Mouse (Mus musculus) kidney, adult 18-20 months (tissue): Measurements from ENCODE around the gene Trex1.

ENCODE experiments used
- DNase-seq: peaks from one replicate; pipeline ENCODE4 v3.0.0; 2021

Gene Trex1

DNA sequence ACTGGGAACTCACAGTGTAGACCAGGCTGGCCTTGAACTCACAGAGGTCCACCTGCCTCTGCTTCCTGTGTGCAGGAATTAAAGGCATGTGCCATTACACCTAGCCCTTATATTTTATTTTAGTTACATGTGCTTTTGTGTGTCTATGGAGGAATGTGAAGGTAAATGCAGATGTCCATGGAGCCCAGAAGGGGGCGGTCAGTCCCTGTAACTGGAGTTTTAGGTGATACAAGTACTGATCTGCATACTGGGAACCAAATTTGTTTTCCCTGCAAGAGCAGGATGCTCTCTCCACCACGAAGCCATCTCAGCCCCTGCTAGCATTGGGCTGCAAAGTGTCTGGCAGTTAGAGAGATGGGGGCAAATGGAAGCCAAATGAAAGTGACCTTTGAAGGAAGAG lies 25.4 kb upstream of the Trex1 start:
- no peak for DNase-seq

DNA sequence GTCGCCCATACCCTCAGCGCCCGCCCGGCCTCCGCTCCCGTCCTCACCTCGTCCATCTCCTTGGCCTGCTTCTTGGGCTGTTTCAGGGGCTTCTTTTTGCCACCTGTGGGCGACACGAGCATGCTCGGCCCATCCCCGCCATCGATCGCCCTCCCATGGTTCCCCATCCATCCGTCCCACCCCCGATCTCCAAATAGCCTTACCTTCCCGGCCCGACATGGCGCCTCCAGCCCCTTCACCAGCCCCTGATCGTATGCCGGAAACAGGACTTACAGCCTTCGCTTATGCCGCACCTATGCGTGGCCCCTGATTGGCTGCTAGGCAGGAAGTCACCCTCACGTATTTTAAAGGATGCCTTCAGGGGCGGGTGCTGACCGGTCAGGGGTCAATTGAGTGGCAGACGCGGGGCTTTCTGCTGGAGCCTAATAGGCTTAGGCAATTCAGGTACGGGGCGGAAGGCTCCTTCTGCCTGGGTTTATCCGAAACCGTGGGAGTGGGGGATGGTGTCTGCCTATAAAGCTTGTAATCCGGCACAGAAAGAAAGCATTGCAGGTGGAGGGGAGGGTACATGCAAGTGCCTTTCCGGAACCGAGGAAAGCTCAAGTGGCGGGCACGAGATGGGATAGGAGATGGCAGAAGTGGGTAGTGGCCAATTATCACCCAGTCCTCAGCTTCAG lies 22.7 kb upstream of the Trex1 start, which contains the start of the genes Ccdc51 and Tma7:
Gene Ccdc51, plus strand, starts transcription at position 370 of the 677 bp plus-strand sequence.
Gene Tma7, minus strand, starts transcription at position 464 of the 677 bp plus-strand sequence.
- DNase-seq, result peak; percentile 87

DNA sequence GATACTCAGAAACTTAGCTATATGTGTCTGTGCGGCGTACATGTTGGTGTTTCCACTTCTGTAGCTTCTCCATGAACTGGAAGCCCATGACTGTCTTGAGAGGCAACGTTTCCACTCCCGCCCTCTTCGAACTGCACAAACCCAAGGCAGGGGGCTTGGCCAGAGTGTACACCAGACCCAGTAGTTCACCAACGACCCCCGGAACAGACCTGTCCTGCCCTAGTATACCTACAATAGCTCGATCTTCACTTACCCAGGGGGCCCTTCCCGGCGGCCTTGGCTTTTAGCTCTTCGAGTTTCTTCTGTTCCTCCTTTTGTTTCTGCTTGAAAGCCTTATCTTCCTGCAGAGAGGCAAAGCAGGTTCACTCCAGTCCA lies 22.2 kb upstream of the Trex1 start:
- DNase-seq, result no peak

DNA sequence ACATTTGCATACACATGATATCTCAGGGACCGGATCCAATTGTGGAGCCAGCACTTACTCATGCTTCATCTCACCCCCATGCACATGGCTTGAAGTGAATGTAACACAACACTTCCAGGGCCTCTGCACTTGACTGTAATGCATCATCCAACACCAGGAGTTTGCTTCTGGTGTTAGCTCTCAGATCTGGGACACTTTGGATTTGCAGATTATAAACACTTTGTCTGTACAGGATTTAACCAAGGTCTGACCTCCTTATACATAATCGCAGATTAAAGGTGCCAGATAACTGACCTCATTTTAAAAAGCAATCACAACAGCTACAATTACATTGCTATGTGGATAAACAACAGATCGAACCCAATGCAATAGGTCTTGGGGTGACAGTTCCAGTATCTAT lies 21.0 kb upstream of the Trex1 start:
- DNase-seq, result no peak

DNA sequence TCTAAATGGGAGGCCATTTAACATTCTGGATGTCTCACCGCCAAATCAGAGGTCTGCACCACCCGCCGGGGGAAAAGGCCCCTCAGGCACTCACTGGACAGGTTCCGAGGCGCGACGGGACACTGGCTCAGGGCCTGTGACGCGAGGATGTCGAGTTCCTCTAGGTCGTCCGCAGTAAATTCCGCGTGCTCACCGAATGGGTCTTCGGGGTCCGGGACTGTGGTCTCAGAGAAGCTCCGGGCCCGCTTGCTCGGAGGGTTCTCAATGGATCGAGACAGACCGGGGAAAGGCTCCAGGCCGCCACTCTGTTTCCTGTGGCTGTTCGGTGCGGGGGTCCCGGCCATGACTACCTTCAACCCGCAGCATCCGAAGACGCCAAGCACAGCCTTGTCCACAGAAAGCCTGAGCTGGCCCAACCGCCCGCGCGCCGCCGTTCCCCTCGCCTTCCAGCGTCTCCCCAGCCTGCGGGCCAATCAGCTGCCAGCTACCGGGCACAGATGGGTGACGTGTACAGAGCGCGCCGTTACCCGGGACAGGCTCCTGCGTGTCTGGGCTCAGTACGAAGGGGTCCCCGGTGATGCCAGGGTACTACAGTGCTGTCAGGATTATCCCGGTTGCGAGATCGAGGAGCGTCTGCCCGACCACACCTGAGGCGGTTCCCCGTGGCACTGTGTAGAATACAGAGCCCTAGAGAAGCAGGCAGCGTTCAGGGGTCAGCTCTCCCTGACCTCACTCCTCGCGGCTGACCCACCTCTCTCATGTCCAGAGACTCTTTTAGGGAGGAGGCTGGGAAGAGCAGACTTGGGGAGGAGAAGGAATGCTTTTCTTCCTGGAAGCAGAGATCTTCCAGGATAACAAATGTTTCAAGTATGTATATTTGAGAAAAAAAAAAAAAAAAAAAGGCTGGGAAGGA lies 14.4 kb upstream of the Trex1 start, which contains the start of gene Atrip:
Gene Atrip, minus strand, starts transcription at position 464 of the 913 bp plus-strand sequence.
- DNase-seq, result peak; percentile 91

DNA sequence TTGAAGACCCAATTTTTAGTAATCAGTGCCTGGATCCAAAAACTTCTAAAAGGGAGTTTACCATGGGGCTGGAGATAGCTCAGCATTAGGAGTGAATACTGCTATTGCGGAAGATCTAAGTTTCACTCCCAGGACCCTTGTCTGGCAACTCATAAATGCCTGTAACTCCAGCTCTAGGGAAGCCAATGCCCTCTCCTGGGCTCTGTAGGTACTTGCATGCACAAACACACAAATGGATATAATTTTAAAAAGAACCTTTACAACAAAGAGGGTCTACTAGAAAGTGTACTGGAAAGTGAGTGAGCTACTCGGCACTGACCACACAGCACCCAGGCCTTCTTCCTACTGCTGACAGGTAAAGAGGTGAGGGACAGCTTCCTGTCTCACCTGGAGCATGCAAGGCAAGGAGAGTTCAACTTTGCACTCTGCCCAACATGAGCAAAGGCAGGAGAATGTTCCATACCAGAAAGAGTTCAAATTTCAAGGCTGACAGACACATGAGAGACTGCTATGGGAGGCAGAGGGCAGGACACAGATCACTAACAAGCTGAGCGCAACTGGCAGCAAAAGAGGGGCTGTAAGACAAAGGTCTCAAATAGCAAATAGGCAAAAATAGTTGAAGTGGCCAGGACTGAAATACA lies 8.7 kb upstream of the Trex1 start:
- DNase-seq, result no peak

DNA sequence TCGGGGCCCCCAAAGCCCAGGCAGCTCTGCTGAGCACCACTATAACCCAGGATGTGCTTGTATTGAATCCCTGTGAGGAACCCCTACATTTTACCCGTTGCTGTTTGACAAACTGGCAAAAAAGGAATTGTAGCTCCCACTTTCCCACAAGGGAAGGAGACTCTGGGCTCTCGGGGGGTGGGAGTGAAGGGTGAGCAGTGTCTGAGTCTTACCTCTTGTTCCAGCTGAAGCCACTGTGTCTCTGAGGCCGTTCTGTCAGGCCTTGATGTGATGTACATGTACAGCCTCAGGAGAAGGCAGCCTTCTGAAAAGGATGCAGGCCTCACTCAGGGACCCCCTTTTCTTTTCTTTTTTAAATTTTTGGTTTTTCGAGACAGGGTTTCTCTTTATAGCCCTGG lies 1.4 kb upstream of the Trex1 start:
- DNase-seq, result no peak

DNA sequence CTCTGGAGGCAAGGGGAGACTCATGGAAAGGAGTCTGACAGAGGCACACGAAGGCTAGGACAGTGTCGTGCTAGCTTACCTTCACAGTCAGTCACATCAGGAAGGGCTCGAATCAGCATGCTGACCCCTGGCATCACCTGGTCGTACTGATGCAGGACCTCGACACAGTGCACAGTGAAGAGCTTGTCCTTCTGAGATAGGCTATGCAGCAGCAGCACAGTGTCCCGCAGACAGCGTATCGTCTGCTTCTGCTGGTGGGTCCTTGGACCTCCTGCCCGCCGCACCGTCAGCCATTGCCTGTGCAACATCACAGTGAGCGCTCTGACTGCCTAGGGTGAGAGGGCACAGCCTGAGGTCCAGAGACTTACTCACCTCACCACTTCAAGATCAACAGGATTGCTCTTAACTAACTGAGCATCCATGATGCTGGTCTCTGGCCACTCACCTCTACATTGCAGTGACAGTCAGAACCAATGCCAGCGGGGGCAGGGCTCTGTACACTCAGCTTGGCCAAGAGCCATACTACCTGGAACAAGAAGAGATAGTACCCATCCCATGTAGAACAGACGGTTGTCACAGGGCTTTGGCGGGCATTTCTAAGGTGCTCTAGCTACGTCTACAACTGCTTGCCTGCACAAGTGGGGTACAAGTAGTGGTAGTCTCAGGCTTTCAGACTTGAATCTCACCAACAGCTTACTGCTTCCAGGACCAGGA lies 807 bp upstream of the Trex1 start:
- no peak for DNase-seq

DNA sequence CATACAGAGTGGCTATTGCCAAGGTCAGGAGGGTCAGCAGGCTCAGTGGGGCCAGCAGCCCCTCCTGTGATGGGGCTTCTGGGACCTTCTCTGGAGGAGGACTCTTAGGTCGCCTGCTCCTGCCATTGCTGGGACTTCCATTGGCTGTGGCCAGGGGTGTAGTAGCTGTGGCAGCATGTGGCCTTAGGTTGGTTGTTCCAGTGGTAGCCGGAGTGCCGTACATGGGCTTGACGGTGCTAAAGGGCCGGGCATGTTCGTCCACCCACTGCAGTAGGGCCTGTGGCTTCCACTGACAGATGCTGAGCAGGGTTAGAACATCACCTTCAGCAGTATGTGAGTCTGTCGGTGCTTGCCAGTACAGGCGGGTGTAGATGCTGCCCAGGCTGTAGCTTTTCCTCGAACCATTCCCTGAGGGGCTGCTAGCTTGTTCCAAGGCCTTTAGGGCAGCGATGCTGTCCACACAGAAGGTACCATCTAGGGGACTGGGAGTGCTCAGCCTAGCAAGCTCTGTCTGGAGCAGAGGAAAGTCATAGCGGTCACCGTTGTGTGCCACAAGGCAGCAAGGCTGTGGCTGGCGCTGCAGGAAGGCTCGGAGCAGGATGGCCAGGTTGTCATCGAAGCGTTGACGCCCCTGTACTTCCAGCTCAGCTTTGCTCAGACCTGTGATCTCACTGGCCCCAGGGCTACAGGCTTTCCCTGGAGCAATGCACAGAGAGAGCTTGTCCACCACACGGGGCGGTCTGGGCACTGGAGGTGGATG lies 1.3 kb downstream of the Trex1 start:
- DNase-seq, result no peak

DNA sequence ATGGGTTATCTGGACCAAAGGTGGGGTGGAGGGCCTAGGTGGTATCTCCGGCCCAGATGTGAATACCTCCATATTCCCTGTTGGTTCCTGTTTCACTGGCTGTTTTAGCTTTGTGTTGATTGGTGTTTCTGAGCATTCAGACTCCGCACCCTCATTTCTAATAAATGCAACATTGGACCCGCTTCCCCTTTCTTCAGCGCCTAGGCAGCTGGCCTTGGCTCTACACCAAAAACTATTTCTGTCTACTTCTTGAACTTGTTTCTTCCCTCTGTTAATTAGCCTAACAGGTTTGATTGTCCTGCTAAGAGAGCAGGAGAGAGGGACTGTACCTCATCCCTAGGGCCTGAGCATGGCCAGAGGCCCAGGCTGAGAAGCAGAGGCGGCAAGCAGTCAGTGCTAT lies 2.0 kb downstream of the Trex1 start:
- no peak for DNase-seq

DNA sequence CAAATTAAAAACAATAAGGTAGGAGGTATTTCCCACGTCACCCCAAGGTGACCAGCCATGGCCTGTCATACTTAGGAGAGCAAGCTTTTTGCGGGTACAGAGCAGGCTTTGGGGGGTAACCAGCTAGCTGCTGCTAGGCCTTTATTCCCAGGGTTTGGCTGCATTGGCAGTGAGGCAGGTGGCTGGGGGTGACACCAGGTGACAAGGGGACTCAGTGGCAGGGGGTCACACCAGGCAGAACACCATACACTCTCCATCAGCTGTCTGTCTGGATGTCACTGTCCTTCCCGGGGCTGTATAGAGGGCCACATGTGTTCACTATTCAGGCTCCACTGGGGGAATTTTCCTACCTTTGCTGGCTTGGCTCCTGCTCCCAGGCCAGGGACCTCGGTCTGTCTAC lies 2.6 kb downstream of the Trex1 start:
- DNase-seq, result no peak

DNA sequence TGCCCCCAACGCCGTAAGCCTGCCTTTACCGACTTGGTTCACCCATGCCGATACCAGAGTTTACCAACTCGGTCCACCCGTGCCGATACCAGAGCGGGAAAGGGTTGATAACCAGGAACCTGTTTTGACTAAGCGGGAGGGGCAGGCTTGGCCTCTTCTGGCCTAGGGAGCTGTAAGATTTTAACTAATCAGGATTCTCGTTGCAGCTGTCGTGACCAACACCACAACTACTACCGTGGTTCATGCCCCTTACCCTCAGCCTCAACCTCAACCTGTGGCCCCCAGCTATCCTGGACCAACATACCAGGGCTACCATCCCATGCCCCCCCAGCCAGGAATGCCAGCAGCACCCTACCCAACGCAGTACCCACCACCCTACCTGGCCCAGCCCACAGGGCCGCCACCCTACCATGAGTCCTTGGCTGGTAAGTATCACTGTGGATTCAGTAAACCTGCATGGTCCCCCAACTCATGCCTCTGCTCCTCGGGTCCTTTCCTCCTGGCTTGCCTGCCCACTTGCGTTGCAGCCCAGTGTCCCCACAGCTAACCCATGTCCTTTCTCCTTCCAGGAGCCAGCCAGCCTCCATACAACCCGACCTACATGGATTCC lies 3.3 kb downstream of the Trex1 start:
- DNase-seq, result no peak

DNA sequence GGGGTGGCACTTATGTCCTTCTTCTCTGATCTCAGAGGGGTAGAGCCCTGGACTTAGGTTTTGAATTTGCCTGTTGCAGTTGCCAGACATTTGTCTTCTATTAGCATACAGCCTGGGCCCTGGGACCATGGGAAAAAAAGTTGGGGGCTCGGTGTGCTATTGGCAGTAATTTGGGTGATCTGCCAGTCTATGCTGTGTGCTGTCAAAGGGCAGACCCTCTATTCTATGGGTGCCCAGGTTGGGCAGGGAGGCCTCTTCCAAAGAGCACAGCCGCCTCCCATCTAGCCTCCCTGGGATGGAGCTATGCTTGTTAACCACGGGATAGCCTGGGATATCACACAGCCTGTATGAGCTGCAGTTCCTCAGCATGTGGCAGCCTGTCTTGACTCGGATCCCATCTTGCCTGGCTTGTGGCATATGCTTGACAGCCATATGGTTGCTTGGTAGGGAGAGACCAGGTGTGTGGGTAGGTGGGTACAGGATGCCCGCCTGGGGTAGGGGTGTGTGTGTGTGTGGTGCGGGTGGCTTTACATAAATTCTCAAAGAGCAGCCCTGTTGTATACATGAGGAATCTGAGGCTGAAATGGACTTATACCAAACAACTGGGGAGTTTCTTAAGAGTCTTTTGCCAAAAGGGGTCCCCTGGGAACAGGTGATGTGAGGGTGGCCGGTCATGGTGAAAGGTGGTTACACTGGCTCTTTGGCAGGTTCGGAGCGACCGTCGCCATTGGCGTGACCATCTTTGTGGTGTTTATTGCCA lies 4.1 kb downstream of the Trex1 start:
- DNase-seq, result no peak

DNA sequence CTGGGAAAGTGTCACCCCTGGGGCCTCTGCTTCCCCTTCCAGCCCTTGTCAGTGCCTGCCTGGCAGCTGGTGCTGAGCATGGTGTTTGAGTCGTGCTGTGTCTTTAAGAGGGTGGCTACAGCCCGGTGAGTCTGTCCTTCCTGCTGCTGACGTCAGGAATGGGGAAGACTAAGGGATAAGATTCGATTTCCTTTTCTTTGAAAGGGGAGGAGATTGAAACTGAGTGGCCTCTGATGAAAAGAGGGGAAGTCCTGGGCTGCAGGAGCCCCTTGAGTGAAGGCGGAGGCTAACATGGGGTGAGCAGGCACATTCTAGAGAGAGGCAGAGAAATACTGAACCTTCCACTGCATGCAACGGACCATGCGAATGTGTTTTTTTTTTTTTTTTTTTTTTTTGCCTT lies 4.8 kb downstream of the Trex1 start:
- peak; percentile 62 for DNase-seq

DNA sequence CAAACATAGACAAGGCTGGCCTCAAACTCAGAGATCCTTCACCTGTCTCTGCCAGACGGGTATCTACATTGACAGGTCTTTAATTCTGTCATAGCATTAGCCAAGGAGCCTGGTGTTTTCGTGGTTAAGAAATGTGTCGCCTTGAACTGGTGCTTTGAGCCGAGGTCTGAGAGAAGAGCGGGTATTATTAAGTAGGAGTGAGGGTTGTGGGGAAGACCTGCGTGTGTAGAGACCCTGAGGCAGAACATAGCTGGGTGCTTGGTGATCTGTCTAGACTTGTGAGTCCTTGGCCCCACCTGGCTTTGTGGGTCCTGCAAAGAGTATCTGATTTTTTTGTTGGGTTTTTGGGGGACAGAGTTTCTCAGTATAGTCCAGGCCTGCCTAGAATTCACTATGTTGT lies 5.7 kb downstream of the Trex1 start:
- no peak for DNase-seq

DNA sequence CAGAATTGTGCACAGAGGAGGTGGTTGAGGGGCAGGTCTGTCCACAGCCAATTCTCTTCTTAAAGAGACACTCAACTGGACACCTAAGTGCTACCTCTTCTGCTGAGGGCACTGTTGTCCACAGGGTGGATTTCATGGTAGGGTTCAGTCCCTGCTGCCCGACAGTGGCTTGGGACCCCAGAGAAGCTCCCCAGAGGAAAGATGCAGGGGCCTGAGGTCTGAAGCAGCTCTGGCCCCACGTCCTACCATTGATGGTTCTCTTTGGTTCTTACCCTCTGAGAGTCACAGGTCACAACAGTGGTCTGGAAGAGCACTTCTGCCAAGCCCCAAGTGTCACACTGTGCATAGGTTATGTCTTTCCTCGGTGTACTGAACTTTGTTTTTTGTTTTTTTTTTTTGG lies 6.2 kb downstream of the Trex1 start:
- DNase-seq, result no peak

DNA sequence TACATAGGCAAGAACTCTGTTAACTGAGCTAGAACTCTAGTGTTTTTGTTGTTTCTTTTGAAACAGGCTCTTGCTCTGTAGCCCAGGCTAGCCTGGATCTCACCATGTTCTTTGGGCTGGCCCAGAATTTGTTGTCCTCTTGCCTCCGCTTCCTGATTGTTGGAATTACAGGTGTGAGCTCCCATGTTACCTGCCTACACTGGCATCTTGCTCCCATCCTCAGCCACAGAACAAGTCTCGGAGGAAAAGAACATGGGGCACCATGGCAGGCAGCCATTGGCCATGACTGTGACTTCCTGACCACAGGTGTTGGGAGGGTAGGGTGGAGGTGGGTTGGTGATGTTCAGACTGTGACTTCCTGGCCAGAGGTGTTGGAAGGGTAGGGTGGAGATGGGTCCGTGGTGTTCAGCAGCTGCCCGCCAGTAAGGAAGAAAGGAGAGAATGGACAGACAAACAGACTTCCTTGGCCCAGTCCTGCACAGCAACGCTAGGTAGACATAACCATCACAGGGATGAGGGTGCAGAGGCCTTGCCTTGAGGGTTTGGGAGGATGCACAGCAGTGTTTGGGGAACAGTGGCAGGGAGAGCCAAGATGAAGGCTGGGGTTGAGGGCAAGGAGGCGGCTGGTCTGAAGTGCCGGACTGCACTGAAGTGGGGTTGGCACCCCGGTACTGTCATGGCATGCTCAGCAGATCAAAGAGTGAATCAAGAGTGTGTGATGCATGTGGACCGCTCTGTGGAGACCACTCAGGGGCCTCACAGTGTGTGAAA lies 6.9 kb downstream of the Trex1 start:
- no peak for DNase-seq

DNA sequence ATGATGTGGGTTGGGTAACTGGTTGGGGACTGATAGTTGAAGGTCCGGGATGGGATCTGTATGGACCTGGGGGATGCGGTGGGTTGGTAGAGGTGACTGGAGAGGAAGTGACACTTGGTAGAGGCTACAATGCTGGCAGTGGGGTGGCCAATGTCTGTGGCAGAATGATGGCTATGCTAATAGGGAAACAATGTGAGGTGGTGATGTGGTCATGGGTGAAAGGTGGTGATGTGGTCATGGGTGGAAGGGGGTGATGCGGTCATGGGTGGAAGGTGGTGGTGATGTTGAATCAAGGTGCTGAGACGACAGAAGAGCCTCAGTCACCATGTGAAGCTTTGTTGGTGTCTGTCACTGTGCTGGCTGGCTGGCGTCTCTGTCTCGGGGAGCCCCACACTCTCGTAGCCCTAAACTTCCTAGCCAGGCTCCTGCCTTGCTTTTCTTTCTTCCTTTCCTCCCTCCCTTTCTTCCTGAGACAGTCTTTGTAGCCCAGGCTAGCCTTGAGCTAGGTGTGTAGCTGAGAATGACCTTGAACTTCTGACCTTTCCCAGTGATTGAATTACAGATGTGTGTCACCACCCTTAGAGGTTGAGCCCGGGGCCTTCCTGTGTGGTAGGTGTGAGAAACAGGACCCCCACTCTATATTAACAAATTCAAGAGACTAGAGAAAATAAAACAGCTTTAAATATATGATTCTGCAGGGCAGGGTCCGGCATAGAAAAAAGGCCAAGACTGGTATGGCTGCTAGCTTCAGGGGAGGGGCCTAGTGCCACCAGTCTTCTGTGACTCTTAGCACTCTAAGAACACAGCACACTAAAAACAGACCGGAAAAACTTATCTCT lies 7.7 kb downstream of the Trex1 start:
- DNase-seq, result no peak

DNA sequence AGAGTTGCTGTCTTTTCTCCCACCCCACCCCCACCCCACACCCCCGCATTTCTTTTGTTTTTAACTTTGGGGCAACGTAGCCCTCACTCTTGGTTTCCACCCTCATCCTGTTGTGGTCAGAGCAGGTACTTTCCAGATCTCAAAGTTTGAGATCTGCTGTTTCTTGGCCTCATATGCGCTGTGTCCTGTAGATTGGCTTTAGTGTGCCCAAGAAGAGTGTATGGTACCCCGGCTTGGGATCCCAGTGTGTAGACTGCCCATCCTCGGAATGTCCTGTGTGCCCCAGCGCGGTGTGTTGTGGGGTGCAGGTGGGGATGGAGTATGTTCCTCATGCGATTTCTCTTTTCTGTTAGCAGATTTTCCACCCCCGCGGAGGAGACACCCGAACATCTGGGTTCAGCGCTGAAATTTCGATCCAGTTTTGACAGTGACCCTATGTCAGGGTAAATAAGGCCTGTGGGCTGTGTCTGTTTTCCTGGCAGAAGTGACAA lies 8.5 kb downstream of the Trex1 start:
- DNase-seq, result no peak
